Mouse (Mus musculus) heart, embryonic 14.5 days (tissue): ENCODE results near the gene Pate2. TPM values are rescaled to one million over a fixed set of nuclear protein-coding genes. Genes with fewer than 3 reads are reported as not detected.

Source experiments
- ATAC-seq: fragments of 200-750 bp; cut with Nextera tagmentation; 2 replicates; pipeline ENCODE4 v1.8.0; 2017; ENCODE audit warnings: low read depth, moderate TSS enrichment; ENCODE audit not compliant: insufficient number of reproducible peaks, insufficient read depth, low FRiP score
- H3K27ac ChIP-seq, 2 experiments: fragments of 200-500 bp in 1 of 2; fragments of 300-500 bp in 1 of 2; sonication (generic) in 1 of 2; replicated peaks in 1 of 2; 2 replicates each; pipeline ENCODE4 v1.5.1; 2012 to 2014; ENCODE audit warnings: low read depth in 2 of 2, low read length in 2 of 2, control low read depth in 1 of 2, mild to moderate bottlenecking in 1 of 2, mixed read lengths in 1 of 2; ENCODE audit not compliant: control insufficient read depth in 1 of 2, insufficient read depth in 1 of 2
- H3K27me3 ChIP-seq: fragments of 300-500 bp; sonication (generic); 2 replicates; pipeline ENCODE4 v1.6.1; 2014; ENCODE audit warnings: mild to moderate bottlenecking, low read length, control low read depth; ENCODE audit not compliant: control insufficient read depth, insufficient read depth
- H3K36me3 ChIP-seq: fragments of 300-500 bp; sonication (generic); 2 replicates; pipeline ENCODE4 v1.6.1; 2014; ENCODE audit warnings: mild to moderate bottlenecking, control low read depth, low read length, mixed read lengths; ENCODE audit not compliant: control insufficient read depth, insufficient read depth
- H3K4me1 ChIP-seq, 2 experiments: fragments of 200-500 bp in 1 of 2; fragments of 300-500 bp in 1 of 2; sonication (generic) in 1 of 2; 2 replicates each; pipeline ENCODE4 v1.6.1; 2012 to 2014; ENCODE audit warnings: low read length in 2 of 2, control low read depth in 1 of 2, mixed read lengths in 1 of 2; ENCODE audit not compliant: control insufficient read depth in 2 of 2, insufficient read depth in 2 of 2
- H3K4me2 ChIP-seq: fragments of 300-500 bp; sonication (generic); 2 replicates; pipeline ENCODE4 v1.6.1; 2014; ENCODE audit warnings: mild to moderate bottlenecking, low read length
- H3K4me3 ChIP-seq, 2 experiments: fragments of 200-500 bp in 1 of 2; fragments of 300-500 bp in 1 of 2; sonication (generic) in 1 of 2; 2 replicates each; pipeline ENCODE4 v1.5.1; 2012 to 2014; ENCODE audit warnings: low read length in 2 of 2, mild to moderate bottlenecking in 2 of 2, control low read depth in 1 of 2, low read depth in 1 of 2, moderate library complexity in 1 of 2; ENCODE audit not compliant: control insufficient read depth in 1 of 2, insufficient read depth in 1 of 2
- H3K9ac ChIP-seq: fragments of 300-500 bp; sonication (generic); 2 replicates; pipeline ENCODE4 v1.6.1; 2014; ENCODE audit warnings: mild to moderate bottlenecking, low read length
- H3K9me3 ChIP-seq: fragments of 300-500 bp; sonication (generic); 2 replicates; pipeline ENCODE4 v1.6.1; 2016; ENCODE audit warnings: low read length, control low read depth; ENCODE audit not compliant: control insufficient read depth
- WGBS: fragments of 180-500 bp; shearing (Covaris S2); extraction: QIAGEN DNeasy Blood & Tissue Kit; methylation state at CpG from one replicate; pipeline ENCODE4 v1.1.7; 2014; 5-methylcytosine and 5-hydroxymethylcytosine counted together
- polyA plus RNA-seq: library from polyadenylated mRNA; unstranded; fragments of >200 nt; fragmentation: Nextera tagmentation; extraction: Ambion mirVana; gene quantifications from 2 replicates; pipeline ENCODE4 v1.2.1, GENCODE M21; 2014

Pate2 gene
- polyA plus RNA-seq: 0.26 and 0.28 TPM in 2 replicates

- Histone ChIP-seq H3K4me3 (peak within 1 kb of the TSS; percentile 67 to 95), H3K9me3 (no peaks in the 10 kb centered on the region), H3K4me1 (peaks cover 4 to 19% of the 10 kb centered on the region in 2 experiments; a peak in 3 of 4 replicates), H3K27ac (peak within 1 kb of the TSS; percentile 92 to 96), H3K4me2 (peak within 1 kb of the TSS; percentile 82), H3K9ac (peak within 1 kb of the TSS; percentile 81), H3K27me3 (peaks cover 11% of the 10 kb centered on the region), H3K36me3 (peaks cover 35% of the 10 kb centered on the region)
- ATAC-seq: peak; percentile 95
- WGBS: under 1% methylated on average over 86 of the region's 86 CpGs
Measured at GRCm38 (mm10) chr9:35569571-35570534, at the start of gene Pate2, which contains the start of gene Hyls1. Pate2 (plus strand) TSS chr9:35570284. Hyls1 (minus strand) TSS chr9:35570398.

- Histone ChIP-seq H3K27me3 (no peaks in the 10 kb centered on the region), H3K4me1 (peaks cover 5 to 7% of the 10 kb centered on the region in 2 experiments; a peak in 3 of 4 replicates), H3K27ac (no peak overlapping the region), H3K9ac (no peak overlapping the region), H3K4me3 (no peak overlapping the region), H3K36me3 (no peaks in the 10 kb centered on the region), H3K4me2 (no peak overlapping the region), H3K9me3 (no peaks in the 10 kb centered on the region)
- 72% methylated on average over 6 of the region's 6 CpGs for WGBS
- no peak for ATAC-seq
Measured at GRCm38 (mm10) chr9:35520631-35521348, 49.3 kb upstream of the Pate2 start.

GRCm38 (mm10) chr9:35522241-35522640 lies 47.8 kb upstream of the Pate2 start:
- no peaks in the 10 kb centered on the region for H3K27me3 ChIP-seq
- 74% methylated on average over 2 of the region's 2 CpGs for WGBS
- H3K36me3 ChIP-seq: no peaks in the 10 kb centered on the region
- ATAC-seq: no peak
- H3K4me3 ChIP-seq: no peak overlapping the region
- H3K4me2 ChIP-seq: no peak overlapping the region
- H3K9me3 ChIP-seq: no peaks in the 10 kb centered on the region
- 0 out of 4 replicates have a peak overlapping the region, but pooled peaks of 1 of the 2 experiments have one; percentile 66 for H3K27ac ChIP-seq
- no peak overlapping the region for H3K9ac ChIP-seq
- H3K4me1 ChIP-seq: peaks cover 5 to 7% of the 10 kb centered on the region in 2 experiments; a peak in 3 of 4 replicates

GRCm38 (mm10) chr9:35522821-35523515 lies 47.1 kb upstream of the Pate2 start:
- Histone ChIP-seq H3K4me2 (no peak overlapping the region), H3K4me1 (peaks cover 5 to 7% of the 10 kb centered on the region in 2 experiments; a peak in 3 of 4 replicates), H3K9me3 (no peaks in the 10 kb centered on the region), H3K9ac (no peak overlapping the region), H3K4me3 (no peak overlapping the region), H3K27me3 (no peaks in the 10 kb centered on the region), H3K36me3 (no peaks in the 10 kb centered on the region), H3K27ac (peak overlapping the region; percentile 62 to 66; a peak in 3 of 4 replicates)
- ATAC-seq: no peak
- 64% methylated on average over 1 of the region's 1 CpGs for WGBS

GRCm38 (mm10) chr9:35523541-35523940 lies 46.5 kb upstream of the Pate2 start:
- ATAC-seq: peak; percentile 53; the same call in 1 of the 2 replicates
- Histone ChIP-seq H3K9me3 (no peaks in the 10 kb centered on the region), H3K27ac (peak overlapping the region; percentile 55 to 66), H3K4me1 (peaks cover 5 to 7% of the 10 kb centered on the region in 2 experiments; a peak in 3 of 4 replicates), H3K9ac (no peak overlapping the region), H3K27me3 (no peaks in the 10 kb centered on the region), H3K4me3 (no peak overlapping the region), H3K4me2 (peak overlapping the region; percentile 28; the same call in 1 of the 2 replicates), H3K36me3 (no peaks in the 10 kb centered on the region)
- 41% methylated on average over 5 of the region's 5 CpGs for WGBS

- ATAC-seq: 0 out of 2 replicates have a peak, but pooled peaks have one; percentile 36
- Histone ChIP-seq H3K36me3 (no peaks in the 10 kb centered on the region), H3K9ac (no peak overlapping the region), H3K4me3 (no peak overlapping the region), H3K27ac (peak overlapping the region; percentile 55 to 66), H3K4me2 (peak overlapping the region; percentile 28; the same call in 1 of the 2 replicates), H3K9me3 (no peaks in the 10 kb centered on the region), H3K27me3 (no peaks in the 10 kb centered on the region), H3K4me1 (peaks cover 5 to 7% of the 10 kb centered on the region in 2 experiments; a peak in 3 of 4 replicates)
- WGBS: 25% methylated on average over 7 of the region's 7 CpGs
Measured at GRCm38 (mm10) chr9:35523941-35524411, 46.1 kb upstream of the Pate2 start.
